Mouse (Mus musculus) bone marrow, adult 2 months (tissue): ENCODE data around the gene Atxn1l. TPM values are rescaled to one million over a fixed set of nuclear protein-coding genes. Genes with fewer than 3 reads are reported as not detected.

Source experiments
- H3K27ac ChIP-seq: fragments of 200-500 bp; 2 replicates; pipeline ENCODE4 v1.5.1; 2012; ENCODE audit warnings: low read depth, mild to moderate bottlenecking, control low read depth, inconsistent platforms, low read length; ENCODE audit not compliant: control insufficient read depth, poor library complexity, insufficient read depth
- H3K4me1 ChIP-seq: fragments of 200-500 bp; 2 replicates; pipeline ENCODE4 v1.6.1; 2011; ENCODE audit warnings: low read length; ENCODE audit not compliant: control insufficient read depth, insufficient read depth
- H3K4me3 ChIP-seq: fragments of 200-500 bp; replicated peaks from 2 replicates; pipeline ENCODE3; 2011; ENCODE audit warnings: mild to moderate bottlenecking, low read depth, low read length, control low read depth; ENCODE audit not compliant: control insufficient read depth
- CTCF ChIP-seq: fragments of 200-500 bp; IDR thresholded peaks from 2 replicates; pipeline ENCODE4 v1.5.1; 2011; ENCODE audit warnings: low read length, control low read depth; ENCODE audit not compliant: control insufficient read depth, insufficient read depth
- POLR2A ChIP-seq: fragments of 200-500 bp; IDR thresholded peaks from 2 replicates; pipeline ENCODE4 v1.6.1; 2011; ENCODE audit warnings: low read depth, mild to moderate bottlenecking, control low read depth, low read length, borderline replicate concordance; ENCODE audit not compliant: control insufficient read depth
- WGBS: fragments of 180-500 bp; shearing (Covaris S2); methylation state at CpG from one replicate; pipeline ENCODE4 v1.1.7; 2018; 5-methylcytosine and 5-hydroxymethylcytosine counted together
- polyA plus RNA-seq: library from polyadenylated mRNA; stranded (reverse); fragments of >200 nt; gene quantifications from 2 replicates; pipeline ENCODE4 v1.2.4, GENCODE M21; 2011; ENCODE audit warnings: low replicate concordance; ENCODE audit not compliant: missing spikeins, insufficient read depth, insufficient read length

Gene Atxn1l
- polyA plus RNA-seq, 1 experiment = 5.8 TPM

GRCm38 (mm10) chr8:109693146-109693900 lies 44.2 kb downstream of the Atxn1l start, which contains the start of gene Ist1:
Gene Ist1 (minus strand): TSS chr8:109693260.
- Histone ChIP-seq H3K4me3 (peak within 1 kb of the TSS; percentile 96), H3K27ac (peak within 1 kb of the TSS; percentile 73), H3K4me1 (peaks cover 6% of the 10 kb centered on the region)
- WGBS = under 1% methylated on average over 57 of the region's 57 CpGs
- TF ChIP-seq POLR2A (peak; percentile 94), CTCF (peak; percentile 24; the same call in 1 of the 2 replicates)

GRCm38 (mm10) chr8:109692443-109693145 lies 44.9 kb downstream of the Atxn1l start:
- WGBS = 1% methylated on average over 38 of the region's 38 CpGs
- peak overlapping the region; percentile 96 for H3K4me3 ChIP-seq
- peak overlapping the region; percentile 66 for H3K27ac ChIP-seq
- peaks cover 6% of the 10 kb centered on the region for H3K4me1 ChIP-seq
- no peak for TF ChIP-seq CTCF

GRCm38 (mm10) chr8:109691769-109692168 lies 45.8 kb downstream of the Atxn1l start:
- H3K4me1 ChIP-seq = peaks cover 6% of the 10 kb centered on the region
- TF ChIP-seq POLR2A (no peak), CTCF (peak; percentile 18; the same call in 1 of the 2 replicates)
- 30% methylated on average over 5 of the region's 5 CpGs for WGBS
- H3K27ac ChIP-seq = no peak overlapping the region
- peak overlapping the region; percentile 6 for H3K4me3 ChIP-seq

- no peak overlapping the region for H3K27ac ChIP-seq
- 44% methylated on average over 5 of the region's 5 CpGs for WGBS
- H3K4me1 ChIP-seq = peaks cover 5% of the 10 kb centered on the region
- H3K4me3 ChIP-seq = no peak overlapping the region
- TF ChIP-seq POLR2A = no peak
- TF ChIP-seq CTCF = no peak
Measured at GRCm38 (mm10) chr8:109687248-109687647, 50.3 kb downstream of the Atxn1l start.

- H3K4me1 ChIP-seq = peaks cover 1% of the 10 kb centered on the region
- WGBS = 59% methylated on average over 5 of the region's 5 CpGs
- H3K4me3 ChIP-seq = no peak overlapping the region
- peak overlapping the region; percentile 5; the same call in 1 of the 2 replicates for H3K27ac ChIP-seq
- no peak for TF ChIP-seq CTCF
- no peak for TF ChIP-seq POLR2A
Measured at GRCm38 (mm10) chr8:109682120-109682519, 55.4 kb downstream of the Atxn1l start.

- TF ChIP-seq CTCF = no peak
- no peak for TF ChIP-seq POLR2A
- 71% methylated on average over 3 of the region's 3 CpGs for WGBS
- Histone ChIP-seq H3K27ac (no peak overlapping the region), H3K4me1 (peaks cover 1% of the 10 kb centered on the region), H3K4me3 (no peak overlapping the region)
Measured at GRCm38 (mm10) chr8:109681535-109681934, 56.0 kb downstream of the Atxn1l start.

Other genes with a start within 250 kb of the Atxn1l start
- gene Pmfbp1, start 243.7 kb downstream of the Atxn1l start, polyA plus RNA-seq = not detected in 2 replicates
- gene Dhx38, start 171.9 kb downstream of the Atxn1l start, polyA plus RNA-seq = 13.6 and 27.3 TPM in 2 replicates
- 7.0 and 16.2 TPM in 2 replicates for gene Txnl4b, start 171.8 kb downstream of the Atxn1l start, polyA plus RNA-seq
- gene Hp, start 158.6 kb downstream of the Atxn1l start, polyA plus RNA-seq = 219 and 732 TPM in 2 replicates
- 5.0 and 12.8 TPM in 2 replicates for gene Dhodh, start 129.1 kb downstream of the Atxn1l start, polyA plus RNA-seq
- gene Pkd1l3, start 123.2 kb downstream of the Atxn1l start, polyA plus RNA-seq = 3.9 and 8.3 TPM in 2 replicates
- 45.9 and 55.7 TPM in 2 replicates for gene Ist1, start 44.5 kb downstream of the Atxn1l start, polyA plus RNA-seq
- 10.8 and 18.6 TPM in 2 replicates for gene Zfp821, start 32.2 kb downstream of the Atxn1l start, polyA plus RNA-seq
- 25.8 and 34.5 TPM in 2 replicates for gene Ap1g1, start 40.8 kb upstream of the Atxn1l start, polyA plus RNA-seq
- 9.0 and 10.8 TPM in 2 replicates for gene Phlpp2, start 130.8 kb upstream of the Atxn1l start, polyA plus RNA-seq
- gene Marveld3, start 224.5 kb upstream of the Atxn1l start, polyA plus RNA-seq = 0.62 TPM in 1 of 2 replicates, not detected in the other